15 mouse cellular contexts compared by ENCODE assay signal in genomic region chr14:59389532-59389931, GRCm38 (mm10). TPM values are rescaled to one million over a fixed set of nuclear protein-coding genes. Genes with fewer than 3 reads are reported as not detected.
"Had no signal": no experiment of that assay in that cellular context is flagged by ENCODE, and none has a peak within 500 bp of the region (broad histone marks: within the 10 kb centered on the region; RNA-seq: fewer than 3 reads in every experiment).

No protein-coding gene starts in this region.

- H3K4me2 ChIP-seq: lung, embryonic 14.5 days; midbrain, embryonic 12.5 days; neural tube, embryonic 13.5 days; neural tube, embryonic 15.5 days; stomach, embryonic 15.5 days had no signal

- H3K9ac ChIP-seq: lung, embryonic 14.5 days; midbrain, embryonic 12.5 days; neural tube, embryonic 13.5 days; neural tube, embryonic 15.5 days; stomach, embryonic 15.5 days had no signal

- ATAC-seq: midbrain, embryonic 16.5 days had no signal

- H3K4me1 ChIP-seq: midbrain, embryonic 10.5 days; midbrain, embryonic 12.5 days; neural tube, embryonic 13.5 days; neural tube, embryonic 15.5 days; stomach, embryonic 15.5 days had no signal

- DNase-seq: retina, postnatal 1 day; thymus, adult 2 months; thymus, postnatal 25 days; thymus, postnatal 4 days had no signal

- H3K4me3 ChIP-seq: midbrain, embryonic 10.5 days; midbrain, embryonic 12.5 days; myocyte; neural tube, embryonic 13.5 days; neural tube, embryonic 15.5 days; stomach, embryonic 15.5 days had no signal

- H3K9me3 ChIP-seq: midbrain, embryonic 10.5 days; midbrain, embryonic 12.5 days; neural tube, embryonic 13.5 days; neural tube, embryonic 15.5 days; stomach, embryonic 15.5 days had no signal

- H3K36me3 ChIP-seq: midbrain, embryonic 10.5 days; midbrain, embryonic 12.5 days; neural tube, embryonic 13.5 days; neural tube, embryonic 15.5 days; stomach, embryonic 15.5 days had no signal

- H3K27me3 ChIP-seq: midbrain, embryonic 12.5 days; neural tube, embryonic 13.5 days; neural tube, embryonic 15.5 days; stomach, embryonic 15.5 days had no signal

- H3K27ac ChIP-seq: midbrain, embryonic 10.5 days; midbrain, embryonic 12.5 days; neural tube, embryonic 13.5 days; neural tube, embryonic 15.5 days; stomach, embryonic 15.5 days; stomach, postnatal 0 days had no signal

RNA-seq across cellular contexts. Expression of gene Phf11b, which starts 48.4 kb away (rescaled TPM):
- total RNA-seq: megakaryocyte-erythroid progenitor cell, adult 5-6 weeks had no signal
- polyA plus RNA-seq: midbrain, embryonic 10.5 days; midbrain, embryonic 16.5 days; testis, adult 2 months had no signal
